Mouse (Mus musculus) hindbrain, embryonic 13.5 days (tissue): ENCODE results near the gene Rnf217. TPM values are rescaled to one million over a fixed set of nuclear protein-coding genes. Genes with fewer than 3 reads are reported as not detected.
A peak's percentile ranks its signal among the peaks of the same experiment; 100 is the strongest.

Source experiments
- ATAC-seq: fragments of 200-750 bp; cut with Nextera tagmentation; 2 replicates; pipeline ENCODE4 v1.8.0; 2017; ENCODE audit warnings: moderate TSS enrichment; ENCODE audit not compliant: low FRiP score
- H3K27ac ChIP-seq: fragments of 300-500 bp; sonication (generic); 2 replicates; pipeline ENCODE4 v1.5.1; 2015; ENCODE audit warnings: inconsistent platforms, mild to moderate bottlenecking, moderate library complexity
- H3K27me3 ChIP-seq: fragments of 300-500 bp; sonication (generic); 2 replicates; pipeline ENCODE4 v1.6.1; 2015; ENCODE audit warnings: mild to moderate bottlenecking, inconsistent platforms
- H3K36me3 ChIP-seq: fragments of 300-500 bp; sonication (generic); 2 replicates; pipeline ENCODE4 v1.6.1; 2015; ENCODE audit warnings: mild to moderate bottlenecking, inconsistent platforms
- H3K4me1 ChIP-seq: fragments of 300-500 bp; sonication (generic); replicated peaks from 2 replicates; pipeline ENCODE4 v1.6.1; 2015; ENCODE audit warnings: inconsistent platforms
- H3K4me2 ChIP-seq: fragments of 300-500 bp; sonication (generic); 2 replicates; pipeline ENCODE4 v1.6.1; 2015; ENCODE audit warnings: inconsistent platforms, mild to moderate bottlenecking, moderate library complexity
- H3K4me3 ChIP-seq: fragments of 300-500 bp; sonication (generic); 2 replicates; pipeline ENCODE4 v1.5.1; 2015; ENCODE audit warnings: mild to moderate bottlenecking, inconsistent platforms
- H3K9ac ChIP-seq: fragments of 300-500 bp; sonication (generic); 2 replicates; pipeline ENCODE4 v1.6.1; 2015; ENCODE audit warnings: mild to moderate bottlenecking, inconsistent platforms
- H3K9me3 ChIP-seq: fragments of 300-500 bp; sonication (generic); 2 replicates; pipeline ENCODE4 v1.6.1; 2016; ENCODE audit warnings: inconsistent platforms
- WGBS: fragments of 180-500 bp; shearing (Covaris S2); methylation state at CpG from one replicate; pipeline ENCODE4 v1.1.7; 2015; 5-methylcytosine and 5-hydroxymethylcytosine counted together
- polyA plus RNA-seq: library from polyadenylated mRNA; unstranded; fragments of >200 nt; fragmentation: Nextera tagmentation; extraction: Ambion mirVana; gene quantifications from 2 replicates; pipeline ENCODE4 v1.2.1, GENCODE M21; 2015

Rnf217 gene
- polyA plus RNA-seq, 1 experiment from 2014 or later = 1.5 TPM

DNA sequence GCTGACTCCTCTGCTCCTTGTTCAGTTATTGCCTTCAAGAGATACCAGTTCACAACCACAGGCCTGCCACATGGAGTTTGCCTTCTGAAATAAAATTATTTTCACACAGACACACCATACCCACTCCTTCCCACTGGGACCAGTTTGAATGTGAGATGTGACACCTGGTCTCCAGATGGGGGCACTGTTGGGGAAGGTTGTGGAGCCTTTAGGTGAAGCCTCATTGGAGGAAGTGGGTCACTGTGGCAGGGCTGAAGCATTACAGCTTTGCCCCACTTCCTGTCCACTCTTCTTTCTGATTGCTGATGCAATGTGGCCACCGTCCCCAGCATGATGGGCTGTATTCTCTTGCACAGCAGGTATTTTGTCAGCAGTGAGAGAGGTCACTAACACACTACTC, 89.6 kb downstream of the Rnf217 start:
- Histone ChIP-seq H3K27me3 (no peaks in the 10 kb centered on the region), H3K27ac (no peak overlapping the region), H3K4me2 (no peak overlapping the region), H3K4me1 (peaks cover 6% of the 10 kb centered on the region; the same call in 1 of the 2 replicates), H3K36me3 (no peaks in the 10 kb centered on the region), H3K9ac (no peak overlapping the region), H3K9me3 (no peaks in the 10 kb centered on the region), H3K4me3 (no peak overlapping the region)
- 53% methylated on average over 1 of the region's 1 CpGs for WGBS
- no peak for ATAC-seq

DNA sequence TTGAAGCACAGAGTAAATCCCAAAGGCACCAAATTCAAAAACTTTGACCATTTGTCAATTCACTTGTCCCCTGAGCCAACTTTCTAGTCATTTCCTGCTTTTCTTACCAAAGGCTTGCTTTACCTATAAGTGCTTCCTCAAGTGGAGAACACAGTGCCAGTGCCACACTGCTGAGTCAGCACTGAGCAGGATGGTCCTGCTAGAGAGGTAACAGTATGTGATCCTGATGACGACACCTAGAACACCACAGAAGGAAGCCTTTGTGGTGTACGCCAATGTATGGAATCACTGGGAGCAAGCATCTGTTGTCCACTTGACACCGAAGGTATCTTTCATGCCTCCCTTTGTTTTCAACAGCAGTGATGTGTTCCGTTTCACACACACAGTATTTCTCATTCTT, 90.8 kb downstream of the Rnf217 start:
- H3K9me3 ChIP-seq = no peaks in the 10 kb centered on the region
- H3K4me2 ChIP-seq = no peak overlapping the region
- no peak for ATAC-seq
- 89% methylated on average over 4 of the region's 4 CpGs for WGBS
- H3K4me1 ChIP-seq = peaks cover 6% of the 10 kb centered on the region; the same call in 1 of the 2 replicates
- no peak overlapping the region for H3K27ac ChIP-seq
- no peaks in the 10 kb centered on the region for H3K27me3 ChIP-seq
- H3K9ac ChIP-seq = no peak overlapping the region
- no peaks in the 10 kb centered on the region for H3K36me3 ChIP-seq
- no peak overlapping the region for H3K4me3 ChIP-seq

GRCm38 (mm10) chr10:31517192-31517591, 91.8 kb downstream of the Rnf217 start:
- H3K4me1 ChIP-seq = peaks cover 6% of the 10 kb centered on the region; the same call in 1 of the 2 replicates
- H3K9me3 ChIP-seq = no peaks in the 10 kb centered on the region
- H3K27me3 ChIP-seq = no peaks in the 10 kb centered on the region
- H3K9ac ChIP-seq = no peak overlapping the region
- WGBS = 78% methylated on average over 4 of the region's 4 CpGs
- no peak for ATAC-seq
- H3K4me2 ChIP-seq = no peak overlapping the region
- no peak overlapping the region for H3K4me3 ChIP-seq
- no peaks in the 10 kb centered on the region for H3K36me3 ChIP-seq
- H3K27ac ChIP-seq = no peak overlapping the region

DNA sequence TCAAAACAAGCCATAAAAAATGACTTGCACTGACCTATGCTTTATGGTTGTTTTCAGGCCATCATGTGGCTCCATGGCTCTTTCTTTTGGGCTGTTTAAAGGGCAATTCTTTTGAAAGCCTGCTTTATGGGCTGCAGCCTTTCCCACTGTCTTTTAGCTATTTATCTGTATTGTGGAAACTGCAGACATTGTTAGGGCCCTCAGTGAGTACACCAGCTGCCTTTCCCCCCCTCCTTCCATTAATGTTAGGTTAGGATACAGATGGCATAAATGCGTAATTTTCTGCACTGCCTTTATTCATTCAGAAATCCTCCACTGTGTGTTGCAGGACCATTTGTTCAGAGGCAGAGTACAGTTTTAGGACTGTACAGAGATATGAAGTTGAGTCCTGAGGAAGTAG, 93.1 kb downstream of the Rnf217 start:
- Histone ChIP-seq H3K4me2 (no peak overlapping the region), H3K4me3 (no peak overlapping the region), H3K4me1 (peaks cover 6% of the 10 kb centered on the region; the same call in 1 of the 2 replicates), H3K27ac (no peak overlapping the region; the same call in 1 of the 2 replicates), H3K9me3 (no peaks in the 10 kb centered on the region), H3K36me3 (no peaks in the 10 kb centered on the region), H3K27me3 (no peaks in the 10 kb centered on the region), H3K9ac (no peak overlapping the region)
- peak; percentile 52; the same call in 1 of the 2 replicates for ATAC-seq
- 28% methylated on average over 1 of the region's 1 CpGs for WGBS

GRCm38 (mm10) chr10:31504134-31504551, 104.8 kb downstream of the Rnf217 start:
- Histone ChIP-seq H3K27me3 (no peaks in the 10 kb centered on the region), H3K9ac (no peak overlapping the region), H3K4me3 (no peak overlapping the region), H3K4me2 (no peak overlapping the region), H3K36me3 (peaks cover 4% of the 10 kb centered on the region; the same call in 1 of the 2 replicates), H3K9me3 (no peaks in the 10 kb centered on the region), H3K4me1 (no peaks in the 10 kb centered on the region), H3K27ac (no peak overlapping the region)
- peak; percentile 86 for ATAC-seq
- 51% methylated on average over 3 of the region's 3 CpGs for WGBS

DNA sequence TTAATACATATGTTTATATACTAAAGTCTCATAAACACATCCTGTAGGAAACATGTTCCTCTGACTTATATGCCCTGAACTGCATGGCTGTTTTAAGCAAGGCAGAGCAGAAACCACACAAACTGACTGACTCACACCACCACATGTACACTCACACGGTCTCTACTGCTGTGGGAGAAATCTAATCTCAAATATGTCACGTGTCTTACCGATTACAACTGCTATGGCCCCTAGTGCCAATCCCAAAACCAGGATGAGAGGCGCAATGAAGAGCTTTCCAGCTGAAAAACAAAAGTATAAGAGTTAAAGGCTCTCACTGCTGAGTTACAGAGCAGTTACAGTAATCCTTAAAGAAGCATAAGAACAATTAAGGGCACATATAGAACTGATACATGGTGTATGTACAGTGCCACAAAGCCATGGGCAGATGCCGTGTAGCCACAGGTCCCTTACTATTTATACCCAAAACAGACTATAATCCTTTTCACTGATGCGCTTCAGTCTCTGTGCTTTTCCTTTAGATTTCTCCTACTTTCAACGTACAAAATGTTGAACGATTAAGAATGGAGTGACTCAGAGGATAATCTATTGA, 105.3 kb downstream of the Rnf217 start:
- Histone ChIP-seq H3K36me3 (no peaks in the 10 kb centered on the region), H3K9ac (no peak overlapping the region), H3K4me3 (no peak overlapping the region), H3K4me2 (no peak overlapping the region), H3K9me3 (no peaks in the 10 kb centered on the region), H3K27ac (no peak overlapping the region), H3K27me3 (no peaks in the 10 kb centered on the region), H3K4me1 (no peaks in the 10 kb centered on the region)
- 83% methylated on average over 8 of the region's 8 CpGs for WGBS
- ATAC-seq = peak; percentile 33; the same call in 1 of the 2 replicates

GRCm38 (mm10) chr10:31501644-31502043, 107.3 kb downstream of the Rnf217 start:
- Histone ChIP-seq H3K4me2 (no peak overlapping the region), H3K9me3 (no peaks in the 10 kb centered on the region), H3K27me3 (no peaks in the 10 kb centered on the region), H3K4me1 (no peaks in the 10 kb centered on the region), H3K9ac (no peak overlapping the region), H3K27ac (no peak overlapping the region), H3K4me3 (no peak overlapping the region), H3K36me3 (no peaks in the 10 kb centered on the region)
- 87% methylated on average over 5 of the region's 5 CpGs for WGBS
- no peak for ATAC-seq

DNA sequence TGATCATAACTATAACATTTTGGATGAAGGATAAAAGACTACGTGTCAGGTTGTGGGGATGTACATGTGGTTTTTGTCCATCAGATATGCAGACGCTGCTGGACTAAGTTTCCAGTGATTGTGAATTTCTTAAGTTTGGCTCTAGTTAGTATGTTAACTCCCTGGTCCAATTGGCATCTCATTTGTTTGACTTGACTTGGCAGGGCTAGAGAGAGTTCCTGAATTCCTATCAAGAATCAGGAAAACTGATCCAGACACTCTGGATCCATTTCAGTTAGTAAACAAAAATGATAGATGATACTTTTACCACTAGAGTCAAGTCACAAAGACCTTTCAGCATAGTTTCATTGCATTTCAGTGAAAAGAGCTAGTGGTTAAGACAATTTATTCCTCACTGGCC, 112.1 kb downstream of the Rnf217 start:
- H3K36me3 ChIP-seq = no peaks in the 10 kb centered on the region

GRCm38 (mm10) chr10:31495826-31496225, 113.2 kb downstream of the Rnf217 start:
- no peaks in the 10 kb centered on the region for H3K36me3 ChIP-seq
- 94% methylated on average over 3 of the region's 3 CpGs for WGBS
- no peak overlapping the region for H3K9ac ChIP-seq
- ATAC-seq = no peak
- H3K4me2 ChIP-seq = no peak overlapping the region
- H3K27me3 ChIP-seq = no peaks in the 10 kb centered on the region
- no peaks in the 10 kb centered on the region for H3K4me1 ChIP-seq
- no peaks in the 10 kb centered on the region for H3K9me3 ChIP-seq
- H3K4me3 ChIP-seq = no peak overlapping the region
- no peak overlapping the region for H3K27ac ChIP-seq

More for the DNA sequence above, 112.1 kb downstream of the Rnf217 start:
- Histone ChIP-seq H3K27me3 (no peaks in the 10 kb centered on the region), H3K9me3 (no peaks in the 10 kb centered on the region), H3K9ac (no peak overlapping the region), H3K4me2 (no peak overlapping the region), H3K27ac (no peak overlapping the region), H3K4me3 (no peak overlapping the region), H3K4me1 (no peaks in the 10 kb centered on the region)
- WGBS = 94% methylated on average over 2 of the region's 2 CpGs
- ATAC-seq = no peak

- ATAC-seq = no peak
- H3K27me3 ChIP-seq = no peaks in the 10 kb centered on the region
- no peak overlapping the region for H3K4me2 ChIP-seq
- H3K9ac ChIP-seq = no peak overlapping the region
- peaks cover 8% of the 10 kb centered on the region; the same call in 1 of the 2 replicates for H3K36me3 ChIP-seq
- no peaks in the 10 kb centered on the region for H3K4me1 ChIP-seq
- 97% methylated on average over 1 of the region's 1 CpGs for WGBS
- H3K27ac ChIP-seq = no peak overlapping the region
- no peaks in the 10 kb centered on the region for H3K9me3 ChIP-seq
- H3K4me3 ChIP-seq = no peak overlapping the region
Measured at GRCm38 (mm10) chr10:31494296-31494695, 114.7 kb downstream of the Rnf217 start.

GRCm38 (mm10) chr10:31467043-31467898, 141.7 kb downstream of the Rnf217 start:
- Histone ChIP-seq H3K9ac (no peak overlapping the region), H3K4me3 (no peak overlapping the region), H3K27me3 (no peaks in the 10 kb centered on the region), H3K9me3 (no peaks in the 10 kb centered on the region), H3K36me3 (no peaks in the 10 kb centered on the region), H3K27ac (no peak overlapping the region), H3K4me2 (no peak overlapping the region), H3K4me1 (no peaks in the 10 kb centered on the region)
- no peak for ATAC-seq
- WGBS = 80% methylated on average over 10 of the region's 10 CpGs

- no peaks in the 10 kb centered on the region for H3K36me3 ChIP-seq
- no peak overlapping the region for H3K4me2 ChIP-seq
- no peaks in the 10 kb centered on the region for H3K4me1 ChIP-seq
- H3K27ac ChIP-seq = no peak overlapping the region
- H3K9ac ChIP-seq = no peak overlapping the region
- WGBS = 84% methylated on average over 6 of the region's 6 CpGs
- no peak overlapping the region for H3K4me3 ChIP-seq
- H3K27me3 ChIP-seq = no peaks in the 10 kb centered on the region
- H3K9me3 ChIP-seq = no peaks in the 10 kb centered on the region
- no peak for ATAC-seq
Measured at GRCm38 (mm10) chr10:31465840-31466541, 143.0 kb downstream of the Rnf217 start.
